Mouse (Mus musculus) stomach, embryonic 16.5 days (tissue): ENCODE results near the gene Cfb. TPM values are rescaled to one million over a fixed set of nuclear protein-coding genes. Genes with fewer than 3 reads are reported as not detected.
A peak's percentile ranks its signal among the peaks of the same experiment; 100 is the strongest.

Source experiments
- ATAC-seq: fragments of 200-750 bp; cut with Nextera tagmentation; 2 replicates; pipeline ENCODE4 v1.8.0; 2017; ENCODE audit warnings: moderate number of reproducible peaks, moderate TSS enrichment; ENCODE audit not compliant: insufficient read depth, low FRiP score
- H3K27ac ChIP-seq: fragments of 300-500 bp; sonication (generic); 2 replicates; pipeline ENCODE4 v1.5.1; 2014; ENCODE audit warnings: low read length
- H3K27me3 ChIP-seq: fragments of 300-500 bp; sonication (generic); 2 replicates; pipeline ENCODE4 v1.6.1; 2014; ENCODE audit warnings: low read length, control low read depth, mixed read lengths; ENCODE audit not compliant: control insufficient read depth, insufficient read depth
- H3K36me3 ChIP-seq: fragments of 300-500 bp; sonication (generic); 2 replicates; pipeline ENCODE4 v1.6.1; 2014; ENCODE audit warnings: low read length; ENCODE audit not compliant: control insufficient read depth, insufficient read depth
- H3K4me1 ChIP-seq: fragments of 300-500 bp; sonication (generic); 2 replicates; pipeline ENCODE4 v1.6.1; 2014; ENCODE audit warnings: low read length, control low read depth, mixed read lengths; ENCODE audit not compliant: control insufficient read depth, insufficient read depth
- H3K4me2 ChIP-seq: fragments of 300-500 bp; sonication (generic); 2 replicates; pipeline ENCODE4 v1.6.1; 2014; ENCODE audit warnings: low read depth, low read length, mixed read lengths
- H3K4me3 ChIP-seq: fragments of 300-500 bp; sonication (generic); replicated peaks from 2 replicates; pipeline ENCODE4 v1.5.1; 2014; ENCODE audit warnings: mild to moderate bottlenecking, low read length
- H3K9ac ChIP-seq: fragments of 300-500 bp; sonication (generic); 2 replicates; pipeline ENCODE4 v1.6.1; 2014; ENCODE audit warnings: low read length
- H3K9me3 ChIP-seq: fragments of 300-500 bp; sonication (generic); replicated peaks from 2 replicates; pipeline ENCODE4 v1.6.1; 2016; ENCODE audit warnings: low read length, control low read depth; ENCODE audit not compliant: control insufficient read depth
- WGBS: fragments of 180-500 bp; shearing (Covaris S2); extraction: QIAGEN DNeasy Blood & Tissue Kit; methylation state at CpG from one replicate; pipeline ENCODE4 v1.1.7; 2014; 5-methylcytosine and 5-hydroxymethylcytosine counted together
- polyA plus RNA-seq: library from polyadenylated mRNA; unstranded; fragments of >200 nt; fragmentation: Nextera tagmentation; extraction: Ambion mirVana; gene quantifications from 2 replicates; pipeline ENCODE4 v1.2.1, GENCODE M21; 2015

The Cfb gene
- polyA plus RNA-seq, 1 experiment from 2014 or later, result 27.8 TPM

GRCm38 (mm10) chr17:34865981-34866380 is 3.7 kb upstream of the Cfb start:
- Histone ChIP-seq H3K4me3 (no peak overlapping the region), H3K9me3 (no peaks in the 10 kb centered on the region), H3K27me3 (no peaks in the 10 kb centered on the region), H3K4me2 (no peak overlapping the region), H3K9ac (no peak overlapping the region), H3K27ac (no peak overlapping the region), H3K4me1 (0 out of 2 replicates have a peak, but pooled peaks cover 7% of the 10 kb centered on the region), H3K36me3 (no peaks in the 10 kb centered on the region)
- ATAC-seq, result no peak
- WGBS, result 55% methylated on average over 7 of the region's 7 CpGs

- no peaks in the 10 kb centered on the region for H3K27me3 ChIP-seq
- H3K9me3 ChIP-seq, result no peaks in the 10 kb centered on the region
- peaks cover 4% of the 10 kb centered on the region; the same call in 1 of the 2 replicates for H3K36me3 ChIP-seq
- WGBS, result 57% methylated on average over 13 of the region's 13 CpGs
- H3K4me3 ChIP-seq, result no peak overlapping the region
- peak overlapping the region; percentile 22 for H3K4me2 ChIP-seq
- peak overlapping the region; percentile 43; the same call in 1 of the 2 replicates for H3K27ac ChIP-seq
- H3K9ac ChIP-seq, result peak overlapping the region; percentile 38; the same call in 1 of the 2 replicates
- peak; percentile 51; the same call in 1 of the 2 replicates for ATAC-seq
- 0 out of 2 replicates have a peak, but pooled peaks cover 7% of the 10 kb centered on the region for H3K4me1 ChIP-seq
Measured at GRCm38 (mm10) chr17:34861704-34862415, 458 bp downstream of the Cfb start.

GRCm38 (mm10) chr17:34860514-34860913 is 1.8 kb downstream of the Cfb start:
- 81% methylated on average over 9 of the region's 9 CpGs for WGBS
- ATAC-seq, result no peak
- H3K27me3 ChIP-seq, result no peaks in the 10 kb centered on the region
- H3K4me1 ChIP-seq, result 0 out of 2 replicates have a peak, but pooled peaks cover 7% of the 10 kb centered on the region
- H3K4me3 ChIP-seq, result no peak overlapping the region
- H3K27ac ChIP-seq, result no peak overlapping the region
- no peak overlapping the region for H3K9ac ChIP-seq
- no peak overlapping the region for H3K4me2 ChIP-seq
- peaks cover 4% of the 10 kb centered on the region; the same call in 1 of the 2 replicates for H3K36me3 ChIP-seq
- H3K9me3 ChIP-seq, result no peaks in the 10 kb centered on the region

- Histone ChIP-seq H3K4me1 (0 out of 2 replicates have a peak, but pooled peaks cover 7% of the 10 kb centered on the region), H3K4me2 (no peak overlapping the region), H3K9ac (no peak overlapping the region), H3K27me3 (no peaks in the 10 kb centered on the region), H3K4me3 (no peak overlapping the region), H3K36me3 (peaks cover 4% of the 10 kb centered on the region; the same call in 1 of the 2 replicates), H3K9me3 (no peaks in the 10 kb centered on the region), H3K27ac (no peak overlapping the region)
- WGBS, result 77% methylated on average over 4 of the region's 4 CpGs
- no peak for ATAC-seq
Measured at GRCm38 (mm10) chr17:34858670-34859069, 3.6 kb downstream of the Cfb start.

- Histone ChIP-seq H3K27ac (no peak overlapping the region), H3K4me2 (no peak overlapping the region), H3K9me3 (no peaks in the 10 kb centered on the region), H3K9ac (no peak overlapping the region), H3K4me3 (no peak overlapping the region), H3K4me1 (peaks cover 8% of the 10 kb centered on the region), H3K36me3 (peaks cover 8% of the 10 kb centered on the region; the same call in 1 of the 2 replicates), H3K27me3 (no peaks in the 10 kb centered on the region)
- WGBS, result 36% methylated on average over 3 of the region's 3 CpGs
- ATAC-seq, result no peak
Measured at GRCm38 (mm10) chr17:34855825-34856224, 6.5 kb downstream of the Cfb start.

GRCm38 (mm10) chr17:34854761-34855160 is 7.6 kb downstream of the Cfb start:
- Histone ChIP-seq H3K9me3 (no peaks in the 10 kb centered on the region), H3K4me1 (peaks cover 10% of the 10 kb centered on the region), H3K36me3 (peaks cover 8% of the 10 kb centered on the region; the same call in 1 of the 2 replicates), H3K27ac (no peak overlapping the region), H3K27me3 (no peaks in the 10 kb centered on the region), H3K9ac (no peak overlapping the region), H3K4me3 (no peak overlapping the region), H3K4me2 (no peak overlapping the region)
- ATAC-seq, result no peak
- WGBS, result 75% methylated on average over 3 of the region's 3 CpGs

GRCm38 (mm10) chr17:34853511-34853910 is 8.8 kb downstream of the Cfb start:
- H3K9ac ChIP-seq, result no peak overlapping the region
- 72% methylated on average over 8 of the region's 8 CpGs for WGBS
- H3K36me3 ChIP-seq, result peaks cover 8% of the 10 kb centered on the region; the same call in 1 of the 2 replicates

GRCm38 (mm10) chr17:34850517-34851125 is 11.7 kb downstream of the Cfb start:
- H3K36me3 ChIP-seq, result 0 out of 2 replicates have a peak, but pooled peaks cover 15% of the 10 kb centered on the region
- no peaks in the 10 kb centered on the region for H3K9me3 ChIP-seq
- no peaks in the 10 kb centered on the region for H3K27me3 ChIP-seq
- H3K27ac ChIP-seq, result peak overlapping the region; percentile 25; the same call in 1 of the 2 replicates
- under 1% methylated on average over 25 of the region's 25 CpGs for WGBS
- peak overlapping the region; percentile 95 for H3K9ac ChIP-seq
- H3K4me2 ChIP-seq, result peak overlapping the region; percentile 70
- peaks cover 16% of the 10 kb centered on the region for H3K4me1 ChIP-seq
- ATAC-seq, result no peak
- H3K4me3 ChIP-seq, result peak overlapping the region; percentile 84

More at GRCm38 (mm10) chr17:34853511-34853910, 8.8 kb downstream of the Cfb start:
- Histone ChIP-seq H3K4me1 (peaks cover 16% of the 10 kb centered on the region), H3K27me3 (no peaks in the 10 kb centered on the region), H3K4me3 (no peak overlapping the region), H3K9me3 (no peaks in the 10 kb centered on the region), H3K27ac (no peak overlapping the region), H3K4me2 (no peak overlapping the region)
- ATAC-seq, result no peak
